Mouse (Mus musculus): ENCODE results near the gene Rapgef4. TPM values are rescaled to one million over a fixed set of nuclear protein-coding genes. Genes with fewer than 3 reads are reported as not detected.
A peak's percentile ranks its signal among the peaks of the same experiment; 100 is the strongest.

Rapgef4 gene
- polyA plus RNA-seq, 1 experiment from 2014 or later, result 3.0 TPM

DNA sequence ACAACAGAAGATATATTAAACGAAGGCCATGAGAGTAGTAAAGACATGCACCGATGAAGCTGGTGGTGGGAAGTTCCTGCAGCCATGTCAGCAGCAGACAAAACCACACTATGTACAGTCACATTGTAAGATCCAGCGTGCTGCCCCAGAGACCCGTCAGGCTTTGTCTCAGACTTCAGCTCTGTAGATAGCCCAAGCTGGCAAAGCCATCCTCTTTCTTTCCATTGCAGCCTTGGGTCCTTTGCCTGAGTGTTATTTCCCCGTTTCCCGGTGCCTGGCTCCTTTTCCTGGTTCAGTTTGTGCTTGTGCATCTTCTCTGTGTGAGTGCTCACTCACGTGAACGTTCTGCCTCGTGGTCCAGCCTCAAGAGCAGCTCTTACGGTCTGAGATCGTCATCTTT lies 265.3 kb downstream of the Rapgef4 start:
- WGBS, result 82% methylated on average over 11 of the region's 11 CpGs
- no peaks in the 10 kb centered on the region for H3K27me3 ChIP-seq (ENCODE audit: control insufficient read depth, insufficient read depth, low read length)
- no peaks in the 10 kb centered on the region for H3K36me3 ChIP-seq (ENCODE audit: control insufficient read depth, insufficient read depth, low read length)
- no peak overlapping the region for H3K27ac ChIP-seq (replicated peaks in 1 of 2; ENCODE audit: control insufficient read depth in 1 of 2, insufficient read depth in 1 of 2, low read depth in 2 of 2, low read length in 2 of 2)
- no peak overlapping the region for H3K4me3 ChIP-seq (ENCODE audit: control insufficient read depth in 1 of 2, insufficient read depth in 1 of 2, low read depth in 1 of 2, low read length in 2 of 2)
- no peak overlapping the region for H3K4me2 ChIP-seq (ENCODE audit: low read length)
- H3K9me3 ChIP-seq (ENCODE audit: control insufficient read depth, low read length), result no peaks in the 10 kb centered on the region
- ATAC-seq (ENCODE audit: insufficient number of reproducible peaks, insufficient read depth, low FRiP score, low read depth), result no peak
- H3K9ac ChIP-seq (ENCODE audit: low read length), result no peak overlapping the region
- H3K4me1 ChIP-seq (ENCODE audit: control insufficient read depth in 2 of 2, insufficient read depth in 2 of 2, low read length in 2 of 2), result peaks cover 17 to 48% of the 10 kb centered on the region in 2 experiments

GRCm38 (mm10) chr2:72247819-72248218 lies 266.8 kb downstream of the Rapgef4 start:
- WGBS, result 86% methylated on average over 6 of the region's 6 CpGs
- Histone ChIP-seq H3K27me3 (ENCODE audit: control insufficient read depth, insufficient read depth, low read length) (no peaks in the 10 kb centered on the region), H3K9me3 (ENCODE audit: control insufficient read depth, low read length) (no peaks in the 10 kb centered on the region), H3K36me3 (ENCODE audit: control insufficient read depth, insufficient read depth, low read length) (no peaks in the 10 kb centered on the region), H3K9ac (ENCODE audit: low read length) (no peak overlapping the region), H3K4me3 (ENCODE audit: control insufficient read depth in 1 of 2, insufficient read depth in 1 of 2, low read depth in 1 of 2, low read length in 2 of 2) (no peak overlapping the region), H3K4me2 (ENCODE audit: low read length) (no peak overlapping the region), H3K27ac (replicated peaks in 1 of 2; ENCODE audit: control insufficient read depth in 1 of 2, insufficient read depth in 1 of 2, low read depth in 2 of 2, low read length in 2 of 2) (no peak overlapping the region), H3K4me1 (ENCODE audit: control insufficient read depth in 2 of 2, insufficient read depth in 2 of 2, low read length in 2 of 2) (peaks cover 8 to 36% of the 10 kb centered on the region in 2 experiments)
- ATAC-seq (ENCODE audit: insufficient number of reproducible peaks, insufficient read depth, low FRiP score, low read depth), result no peak

- 76% methylated on average over 18 of the region's 18 CpGs for WGBS
- ATAC-seq (ENCODE audit: insufficient number of reproducible peaks, insufficient read depth, low FRiP score, low read depth), result no peak
- H3K36me3 ChIP-seq (ENCODE audit: control insufficient read depth, insufficient read depth, low read length), result no peaks in the 10 kb centered on the region
- H3K4me2 ChIP-seq (ENCODE audit: low read length), result no peak overlapping the region
- no peak overlapping the region for H3K9ac ChIP-seq (ENCODE audit: low read length)
- no peaks in the 10 kb centered on the region for H3K27me3 ChIP-seq (ENCODE audit: control insufficient read depth, insufficient read depth, low read length)
- peaks cover 10 to 32% of the 10 kb centered on the region in 2 experiments for H3K4me1 ChIP-seq (ENCODE audit: control insufficient read depth in 2 of 2, insufficient read depth in 2 of 2, low read length in 2 of 2)
- H3K9me3 ChIP-seq (ENCODE audit: control insufficient read depth, low read length), result no peaks in the 10 kb centered on the region
- no peak overlapping the region for H3K4me3 ChIP-seq (ENCODE audit: control insufficient read depth in 1 of 2, insufficient read depth in 1 of 2, low read depth in 1 of 2, low read length in 2 of 2)
- no peak overlapping the region for H3K27ac ChIP-seq (replicated peaks in 1 of 2; ENCODE audit: control insufficient read depth in 1 of 2, insufficient read depth in 1 of 2, low read depth in 2 of 2, low read length in 2 of 2)
Observed at GRCm38 (mm10) chr2:72252510-72253505, 271.8 kb downstream of the Rapgef4 start.

DNA sequence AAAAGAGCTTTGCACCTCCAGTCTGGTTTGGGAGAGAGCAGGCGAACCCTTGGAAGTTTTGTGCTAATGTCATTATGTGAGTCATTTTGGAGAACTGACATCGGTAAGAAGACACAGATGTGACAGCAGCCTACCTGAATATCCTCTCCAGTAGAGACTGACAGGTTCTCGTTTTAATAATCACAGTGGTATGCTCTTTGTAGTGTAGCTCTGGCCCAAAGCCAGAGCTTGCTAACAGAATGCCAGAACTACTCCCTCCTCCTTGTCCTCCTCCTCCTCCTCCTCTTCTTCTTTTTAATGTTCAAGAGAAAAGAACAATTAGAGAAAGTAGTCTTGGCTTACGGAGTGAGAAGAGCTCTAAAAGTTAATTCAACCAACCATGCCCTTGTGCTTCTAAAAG lies 272.8 kb downstream of the Rapgef4 start:
- Histone ChIP-seq H3K4me2 (ENCODE audit: low read length) (no peak overlapping the region), H3K27me3 (ENCODE audit: control insufficient read depth, insufficient read depth, low read length) (no peaks in the 10 kb centered on the region), H3K27ac (replicated peaks in 1 of 2; ENCODE audit: control insufficient read depth in 1 of 2, insufficient read depth in 1 of 2, low read depth in 2 of 2, low read length in 2 of 2) (peak overlapping the region in 1 of 2 experiments; percentile 72; a peak in 1 of 4 replicates), H3K4me1 (ENCODE audit: control insufficient read depth in 2 of 2, insufficient read depth in 2 of 2, low read length in 2 of 2) (peaks cover 9 to 32% of the 10 kb centered on the region in 2 experiments), H3K9me3 (ENCODE audit: control insufficient read depth, low read length) (no peaks in the 10 kb centered on the region), H3K36me3 (ENCODE audit: control insufficient read depth, insufficient read depth, low read length) (no peaks in the 10 kb centered on the region), H3K9ac (ENCODE audit: low read length) (no peak overlapping the region), H3K4me3 (ENCODE audit: control insufficient read depth in 1 of 2, insufficient read depth in 1 of 2, low read depth in 1 of 2, low read length in 2 of 2) (no peak overlapping the region)
- WGBS, result 46% methylated on average over 4 of the region's 4 CpGs
- ATAC-seq (ENCODE audit: insufficient number of reproducible peaks, insufficient read depth, low FRiP score, low read depth), result no peak

GRCm38 (mm10) chr2:72254813-72255582 lies 274.0 kb downstream of the Rapgef4 start:
- WGBS, result 18% methylated on average over 14 of the region's 14 CpGs
- Histone ChIP-seq H3K4me3 (ENCODE audit: control insufficient read depth in 1 of 2, insufficient read depth in 1 of 2, low read depth in 1 of 2, low read length in 2 of 2) (peak overlapping the region; percentile 18 to 24; a peak in 3 of 4 replicates), H3K36me3 (ENCODE audit: control insufficient read depth, insufficient read depth, low read length) (no peaks in the 10 kb centered on the region), H3K27me3 (ENCODE audit: control insufficient read depth, insufficient read depth, low read length) (no peaks in the 10 kb centered on the region), H3K4me1 (ENCODE audit: control insufficient read depth in 2 of 2, insufficient read depth in 2 of 2, low read length in 2 of 2) (peaks cover 9 to 32% of the 10 kb centered on the region in 2 experiments), H3K9me3 (ENCODE audit: control insufficient read depth, low read length) (no peaks in the 10 kb centered on the region), H3K27ac (replicated peaks in 1 of 2; ENCODE audit: control insufficient read depth in 1 of 2, insufficient read depth in 1 of 2, low read depth in 2 of 2, low read length in 2 of 2) (peak overlapping the region; percentile 62 to 72), H3K4me2 (ENCODE audit: low read length) (peak overlapping the region; percentile 62), H3K9ac (ENCODE audit: low read length) (peak overlapping the region; percentile 61)
- ATAC-seq (ENCODE audit: insufficient number of reproducible peaks, insufficient read depth, low FRiP score, low read depth), result no peak

GRCm38 (mm10) chr2:72260704-72261103 lies 279.7 kb downstream of the Rapgef4 start:
- H3K4me2 ChIP-seq (ENCODE audit: low read length), result no peak overlapping the region
- H3K9me3 ChIP-seq (ENCODE audit: control insufficient read depth, low read length), result no peaks in the 10 kb centered on the region
- H3K27ac ChIP-seq (replicated peaks in 1 of 2; ENCODE audit: control insufficient read depth in 1 of 2, insufficient read depth in 1 of 2, low read depth in 2 of 2, low read length in 2 of 2), result no peak overlapping the region
- H3K4me1 ChIP-seq (ENCODE audit: control insufficient read depth in 2 of 2, insufficient read depth in 2 of 2, low read length in 2 of 2), result peaks cover 0 to 10% of the 10 kb centered on the region in 2 experiments; a peak in 3 of 4 replicates
- ATAC-seq (ENCODE audit: insufficient number of reproducible peaks, insufficient read depth, low FRiP score, low read depth), result no peak
- no peaks in the 10 kb centered on the region for H3K27me3 ChIP-seq (ENCODE audit: control insufficient read depth, insufficient read depth, low read length)
- H3K4me3 ChIP-seq (ENCODE audit: control insufficient read depth in 1 of 2, insufficient read depth in 1 of 2, low read depth in 1 of 2, low read length in 2 of 2), result no peak overlapping the region
- H3K9ac ChIP-seq (ENCODE audit: low read length), result no peak overlapping the region
- H3K36me3 ChIP-seq (ENCODE audit: control insufficient read depth, insufficient read depth, low read length), result no peaks in the 10 kb centered on the region
- WGBS, result 81% methylated on average over 1 of the region's 1 CpGs

GRCm38 (mm10) chr2:72262814-72263480 lies 281.9 kb downstream of the Rapgef4 start:
- no peaks in the 10 kb centered on the region for H3K36me3 ChIP-seq (ENCODE audit: control insufficient read depth, insufficient read depth, low read length)
- H3K4me1 ChIP-seq (ENCODE audit: control insufficient read depth in 2 of 2, insufficient read depth in 2 of 2, low read length in 2 of 2), result no peaks in the 10 kb centered on the region
- ATAC-seq (ENCODE audit: insufficient number of reproducible peaks, insufficient read depth, low FRiP score, low read depth), result no peak
- no peaks in the 10 kb centered on the region for H3K27me3 ChIP-seq (ENCODE audit: control insufficient read depth, insufficient read depth, low read length)
- no peak overlapping the region for H3K9ac ChIP-seq (ENCODE audit: low read length)
- peaks cover 3% of the 10 kb centered on the region; the same call in 1 of the 2 replicates for H3K9me3 ChIP-seq (ENCODE audit: control insufficient read depth, low read length)
- no peak overlapping the region for H3K4me3 ChIP-seq (ENCODE audit: control insufficient read depth in 1 of 2, insufficient read depth in 1 of 2, low read depth in 1 of 2, low read length in 2 of 2)
- H3K4me2 ChIP-seq (ENCODE audit: low read length), result no peak overlapping the region
- H3K27ac ChIP-seq (replicated peaks in 1 of 2; ENCODE audit: control insufficient read depth in 1 of 2, insufficient read depth in 1 of 2, low read depth in 2 of 2, low read length in 2 of 2), result no peak overlapping the region
- 75% methylated on average over 6 of the region's 6 CpGs for WGBS
